Mouse (Mus musculus): Measurements from ENCODE around the gene Naa10. TPM values are rescaled to one million over a fixed set of nuclear protein-coding genes. Genes with fewer than 3 reads are reported as not detected.

Gene Naa10
- polyA plus RNA-seq, 1 experiment = 63.3 TPM

Other genes with a start within 250 kb of the Naa10 start
- gene Slc6a8, start 248.8 kb downstream of the Naa10 start, polyA plus RNA-seq (2012; rRNA removed) = 29.2 and 31.7 TPM in 2 replicates
- 101 and 136 TPM in 2 replicates for gene Bcap31, start 205.8 kb downstream of the Naa10 start, polyA plus RNA-seq (2012; rRNA removed)
- gene Abcd1, start 205.3 kb downstream of the Naa10 start, polyA plus RNA-seq (2012; rRNA removed) = 20.6 and 21.6 TPM in 2 replicates
- 0.88 and 1.6 TPM in 2 replicates for gene Plxnb3, start 164.9 kb downstream of the Naa10 start, polyA plus RNA-seq (2012; rRNA removed)
- gene Srpk3, start 147.5 kb downstream of the Naa10 start, polyA plus RNA-seq (2012; rRNA removed) = 3.8 and 4.6 TPM in 2 replicates
- 303 and 377 TPM in 2 replicates for gene Idh3g, start 135.0 kb downstream of the Naa10 start, polyA plus RNA-seq (2012; rRNA removed)
- 419 and 485 TPM in 2 replicates for gene Ssr4, start 134.9 kb downstream of the Naa10 start, polyA plus RNA-seq (2012; rRNA removed)
- 1.7 and 2.2 TPM in 2 replicates for gene Pdzd4, start 97.0 kb downstream of the Naa10 start, polyA plus RNA-seq (2012; rRNA removed)
- gene Avpr2, start 29.8 kb downstream of the Naa10 start, polyA plus RNA-seq (2012; rRNA removed) = not detected in 2 replicates
- 1.6 and 1.9 TPM in 2 replicates for gene L1cam, start 25.8 kb downstream of the Naa10 start, polyA plus RNA-seq (2012; rRNA removed)
- gene Arhgap4, start 74 bp downstream of the Naa10 start, polyA plus RNA-seq (2012; rRNA removed) = 9.2 TPM in 2 replicates
- 33.3 and 35.8 TPM in 2 replicates for gene Renbp, start 8.9 kb upstream of the Naa10 start, polyA plus RNA-seq (2012; rRNA removed)
- 36.2 and 66.9 TPM in 2 replicates for gene Hcfc1, start 44.4 kb upstream of the Naa10 start, polyA plus RNA-seq (2012; rRNA removed)
- 230 and 236 TPM in 2 replicates for gene Irak1, start 102.0 kb upstream of the Naa10 start, polyA plus RNA-seq (2012; rRNA removed)
- gene Opn1mw, start 205.5 kb upstream of the Naa10 start, polyA plus RNA-seq (2012; rRNA removed) = 1.7 TPM in 2 replicates
- 7.8 and 16.5 TPM in 2 replicates for gene Mecp2, start 213.4 kb upstream of the Naa10 start, polyA plus RNA-seq (2012; rRNA removed)
- gene Tex28, start 245.9 kb upstream of the Naa10 start, polyA plus RNA-seq (2012; rRNA removed) = not detected in 2 replicates

Data from gonadal fat pad, adult 2 months (tissue).